Mouse (Mus musculus) lung, postnatal 36 days (tissue): ENCODE measurements around the gene 2810004N23Rik.

Source experiments
- DNase-seq: peaks from one replicate; pipeline ENCODE4 v3.0.0; 2022; ENCODE audit warnings: mixed read lengths

The 2810004N23Rik gene

DNA sequence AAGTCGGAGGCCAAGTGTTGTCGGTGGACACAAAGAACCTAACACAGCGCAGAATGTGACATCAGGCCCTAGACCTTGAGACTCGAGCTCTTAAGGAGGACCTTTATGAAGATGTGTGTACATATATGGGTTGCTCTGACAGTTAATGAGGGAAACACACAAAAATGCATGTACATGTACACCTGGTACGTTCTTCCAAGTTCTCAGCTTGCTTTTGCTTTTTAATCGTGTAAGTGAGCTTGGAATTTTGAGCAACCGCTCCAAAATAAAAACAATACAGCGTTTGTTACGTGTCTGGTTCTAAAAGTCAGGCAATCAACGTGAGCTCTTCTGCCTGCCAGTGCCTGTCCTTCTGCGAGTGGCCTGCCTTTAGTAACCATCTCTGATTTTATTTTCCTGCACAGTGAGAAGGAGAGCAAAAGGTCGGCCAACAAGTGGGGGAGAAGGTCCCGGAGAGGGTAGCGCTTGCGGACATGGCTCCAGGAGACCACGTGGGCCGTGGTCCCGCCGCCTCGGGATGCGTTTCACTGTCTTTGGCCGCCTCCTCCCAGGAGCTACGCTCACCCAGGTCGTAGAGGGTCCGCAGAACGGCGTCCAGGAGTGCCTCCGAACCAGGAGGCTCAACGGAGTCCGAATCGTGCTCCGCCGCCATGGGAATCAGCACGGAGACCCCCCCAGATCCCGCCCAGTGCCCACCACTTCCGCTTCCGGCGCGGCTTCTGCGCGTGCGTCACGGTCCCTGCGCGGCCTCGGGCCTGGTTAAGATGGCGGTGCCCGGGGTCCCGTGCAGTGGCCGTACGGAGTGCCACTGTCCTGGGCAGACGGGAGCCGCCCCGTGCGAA is at the start of gene 2810004N23Rik, which contains the start of gene Gnpat:
2810004N23Rik (minus strand) TSS at position 800 of the 842 bp plus-strand sequence.
Gnpat (plus strand) TSS at position 713 of the 842 bp plus-strand sequence.
- DNase-seq: peak; percentile 93

DNA sequence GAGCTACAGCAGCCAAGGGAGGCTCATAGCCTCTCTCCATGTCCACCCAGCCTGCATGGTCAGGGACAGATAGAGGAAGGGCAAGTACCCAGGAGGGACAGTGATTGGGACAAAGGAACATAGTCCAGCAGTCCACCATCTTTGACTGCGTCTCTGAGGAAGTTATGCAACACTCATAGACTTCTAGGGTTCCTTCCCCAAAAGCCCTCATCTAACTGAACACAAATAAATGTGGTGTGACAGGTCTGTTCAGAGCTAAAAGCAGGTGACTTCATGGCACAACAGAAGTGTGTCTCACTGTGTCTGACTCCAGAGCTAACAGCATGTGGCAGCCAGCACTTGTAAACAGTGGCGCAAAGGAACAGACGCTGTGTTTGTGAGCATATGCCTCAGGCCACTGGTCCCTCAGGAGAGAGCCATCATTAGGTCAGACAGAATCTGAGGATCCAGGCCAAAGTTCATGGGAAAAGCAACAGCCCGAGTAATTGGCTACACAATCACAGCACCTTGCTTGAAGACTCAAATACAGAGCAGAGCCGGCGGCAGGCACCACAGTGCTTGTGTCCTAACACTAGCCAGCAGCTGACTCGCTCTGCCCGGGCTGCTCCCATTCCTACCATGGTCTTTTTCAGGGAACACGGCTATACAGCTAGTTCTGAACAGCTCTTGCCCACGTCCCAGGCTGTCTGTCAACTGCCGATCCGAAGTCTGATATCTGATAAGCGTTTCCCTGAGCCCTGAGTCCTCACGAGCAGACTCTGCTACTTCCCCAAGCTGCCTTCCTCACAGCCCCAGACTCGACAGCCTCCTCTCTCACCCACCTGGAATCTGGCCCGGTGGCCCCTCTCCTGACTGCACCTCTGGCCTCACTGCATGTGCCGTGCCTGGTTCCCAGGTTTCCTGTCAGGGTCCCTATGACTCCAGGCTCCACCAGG is 49.3 kb upstream of the 2810004N23Rik start:
- peak; percentile 17 for DNase-seq

DNA sequence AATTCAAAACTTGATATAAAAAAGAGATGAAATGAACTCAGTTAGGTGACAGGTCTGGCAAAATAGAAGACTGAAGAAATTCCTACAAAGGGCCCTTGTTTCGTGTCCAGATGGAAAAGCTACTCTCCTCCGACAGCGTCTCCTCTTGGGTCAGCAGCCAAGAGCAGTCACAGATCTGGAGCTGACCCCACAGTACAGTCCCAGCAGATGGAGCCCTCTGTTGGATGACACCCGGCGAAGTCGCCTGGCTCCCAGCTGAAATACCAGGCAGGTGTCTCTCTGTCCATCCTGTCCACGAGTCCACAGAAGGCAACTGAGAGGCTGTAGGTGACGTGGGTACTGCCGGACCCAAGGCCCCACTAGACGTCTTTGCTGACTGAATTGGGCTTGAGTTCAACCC is 47.4 kb upstream of the 2810004N23Rik start:
- no peak for DNase-seq

DNA sequence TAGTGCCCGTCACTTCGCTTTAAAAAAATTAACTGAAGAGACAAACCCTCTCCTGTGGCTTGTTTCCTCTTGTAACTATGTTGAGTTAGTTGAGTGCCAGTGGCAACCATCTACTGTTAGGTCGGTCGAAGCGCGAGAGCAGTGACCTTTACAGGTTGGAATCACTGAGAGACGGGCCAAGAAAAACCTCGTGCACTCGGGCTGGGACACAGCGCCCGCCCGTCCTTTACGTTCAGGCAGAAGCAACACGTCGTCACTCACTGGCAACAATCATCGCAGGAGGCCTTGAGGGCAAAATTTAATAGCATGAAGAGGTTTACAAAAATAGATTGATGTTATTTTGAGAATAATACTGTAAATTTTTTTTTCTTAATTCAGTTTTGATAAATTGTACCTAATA is 47.0 kb upstream of the 2810004N23Rik start:
- no peak for DNase-seq

DNA sequence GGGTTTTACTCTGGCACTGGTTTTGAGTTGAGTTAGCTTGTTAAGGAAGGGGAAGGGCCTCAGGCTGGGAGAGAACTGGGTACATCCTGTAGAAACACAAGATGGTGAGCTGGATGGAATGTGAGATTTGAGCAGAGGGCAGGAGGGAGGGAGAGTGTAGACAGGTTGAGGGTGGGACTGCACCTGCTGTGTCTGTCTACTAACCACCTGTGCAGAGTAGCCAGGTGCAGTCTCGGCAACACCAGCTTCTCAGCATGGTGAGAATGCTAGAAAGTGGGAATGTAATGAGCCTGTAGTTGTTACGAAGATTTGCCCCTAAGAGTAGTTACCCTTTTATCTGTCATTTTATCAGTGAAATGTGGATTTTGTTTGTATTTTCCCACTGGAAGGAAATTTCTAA is 42.6 kb upstream of the 2810004N23Rik start:
- DNase-seq: no peak

DNA sequence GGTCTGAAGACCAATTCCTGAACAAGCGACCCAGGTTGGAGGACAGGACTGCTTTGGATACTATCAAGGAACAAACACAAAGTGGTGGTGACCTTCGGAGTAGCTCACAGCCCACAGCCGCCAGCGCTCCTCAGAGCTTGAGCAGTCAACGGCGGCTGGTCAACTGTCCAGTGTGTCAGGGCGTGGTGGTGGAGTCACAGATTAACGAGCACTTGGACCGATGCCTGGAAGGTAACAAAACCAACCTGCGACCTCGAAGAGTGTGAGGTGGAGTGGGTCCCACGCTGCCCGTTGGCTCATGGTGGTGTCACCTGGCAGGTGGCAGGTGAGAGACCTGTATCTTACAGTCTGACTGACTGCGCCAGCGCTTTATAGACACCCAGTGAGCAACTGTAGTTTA is 40.3 kb upstream of the 2810004N23Rik start:
- DNase-seq: no peak

DNA sequence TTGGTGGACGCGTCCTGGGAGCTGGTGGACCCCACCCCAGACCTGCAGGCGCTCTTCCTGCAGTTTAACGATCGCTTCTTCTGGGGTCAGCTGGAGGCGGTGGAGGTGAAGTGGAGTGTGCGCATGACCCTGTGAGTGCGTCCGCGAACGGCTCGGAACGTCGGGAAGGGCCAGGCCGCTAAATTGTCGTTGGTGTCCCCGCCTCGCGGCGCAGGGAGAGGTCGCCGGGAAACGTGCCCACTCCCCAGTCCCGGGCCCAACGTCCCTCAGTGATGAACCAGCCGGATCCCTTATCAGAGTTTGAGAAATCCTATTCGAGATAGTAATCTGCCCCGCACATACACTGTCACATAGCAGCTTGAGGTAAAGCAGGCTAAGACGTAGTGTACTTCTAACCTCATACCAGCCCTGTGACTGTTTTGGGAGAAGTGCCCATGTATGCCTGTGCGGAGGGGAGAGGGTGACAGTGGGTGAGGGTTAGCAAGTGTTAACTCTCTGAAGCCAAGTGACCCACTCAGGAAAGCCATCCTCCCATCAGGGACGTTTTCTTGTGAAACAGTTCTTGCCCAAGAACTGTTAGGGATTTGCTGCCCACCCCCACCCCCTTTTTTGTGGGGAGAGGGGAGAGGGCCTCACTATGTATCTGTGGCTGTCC is 35.5 kb upstream of the 2810004N23Rik start:
- no peak for DNase-seq

DNA sequence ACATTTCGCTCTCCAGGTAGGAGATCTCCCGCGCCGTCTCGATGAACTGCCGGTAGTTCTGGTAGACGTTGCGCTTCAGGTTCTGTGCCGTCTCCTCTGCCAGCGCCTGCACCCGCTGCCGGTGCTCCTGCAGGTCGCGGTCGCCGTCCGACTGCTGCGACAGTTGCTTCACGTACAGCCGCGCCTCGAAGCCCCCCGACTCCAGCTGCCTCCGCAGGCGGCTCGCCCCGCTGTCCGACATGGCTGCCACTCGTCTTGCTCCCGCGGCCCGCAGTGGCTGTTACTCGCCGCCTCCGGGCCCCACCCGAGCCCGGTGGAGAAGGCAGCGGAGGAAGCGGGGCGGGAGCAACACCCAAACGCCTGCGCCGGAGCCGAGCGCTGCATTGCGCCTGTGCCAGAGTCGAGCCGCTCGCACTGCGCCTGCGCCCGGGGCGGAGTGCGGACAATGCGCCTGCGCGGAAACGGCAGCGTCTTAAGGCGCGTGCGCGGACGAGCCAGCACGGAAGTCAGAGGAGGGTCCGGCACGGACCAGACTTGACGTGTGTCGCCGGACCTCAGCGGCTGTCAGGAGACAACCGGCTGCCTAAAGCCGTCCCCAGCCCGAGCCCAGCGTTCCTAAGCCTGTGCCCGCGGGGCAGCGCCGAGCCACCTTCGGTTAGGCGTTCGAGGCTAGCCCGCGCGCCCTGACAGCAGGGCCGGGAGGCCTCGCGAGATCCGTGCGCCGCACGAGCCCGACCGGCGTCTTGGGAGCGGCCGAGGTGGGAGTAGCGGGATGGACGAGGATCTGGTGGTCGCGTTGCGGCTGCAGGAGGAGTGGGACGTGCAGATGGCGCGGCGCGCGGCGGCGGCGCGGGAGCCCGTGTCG is 34.7 kb upstream of the 2810004N23Rik start, which contains the start of the genes Exoc8 and Sprtn:
Exoc8 (minus strand) TSS at position 320 of the 865 bp plus-strand sequence.
Sprtn (plus strand) TSS at position 501 of the 865 bp plus-strand sequence.
- DNase-seq: peak; percentile 96

DNA sequence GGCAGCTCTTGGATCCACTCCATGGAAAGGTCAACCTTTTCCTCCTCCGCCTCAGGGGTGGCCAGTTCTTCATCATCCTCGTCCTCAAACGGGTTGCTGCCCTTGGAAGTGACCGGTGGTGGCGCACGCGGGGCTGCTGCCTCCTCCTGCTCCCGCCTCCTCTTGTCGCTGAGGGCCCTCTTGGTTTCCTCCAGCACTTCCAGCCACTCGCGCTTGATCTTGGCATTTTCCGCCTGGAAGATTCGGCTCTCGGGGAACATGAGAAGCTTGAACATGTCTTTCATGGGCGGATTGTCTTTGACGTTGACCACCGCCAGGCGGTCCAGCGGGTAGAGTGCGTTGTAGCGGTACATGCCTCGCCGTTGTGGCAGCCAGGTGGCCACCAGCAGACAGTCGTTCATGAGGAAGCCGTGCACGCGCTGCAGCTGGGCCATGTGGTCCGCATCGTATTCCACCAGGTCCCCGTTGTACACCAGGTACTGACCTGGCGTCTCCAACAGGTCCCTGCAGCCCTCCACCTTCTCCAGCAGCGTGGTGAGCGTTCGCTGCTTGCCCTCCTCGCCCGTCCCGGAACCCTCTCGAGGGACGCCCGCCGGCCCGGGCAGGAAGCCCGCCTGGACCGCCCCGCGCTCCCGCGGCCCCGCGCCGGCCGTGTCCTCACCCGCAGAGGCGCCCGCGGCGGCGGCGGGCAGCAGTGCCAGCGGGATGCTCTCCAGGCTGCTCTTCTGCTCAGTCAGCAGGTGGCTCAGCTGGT is 33.9 kb upstream of the 2810004N23Rik start:
- peak; percentile 91 for DNase-seq

DNA sequence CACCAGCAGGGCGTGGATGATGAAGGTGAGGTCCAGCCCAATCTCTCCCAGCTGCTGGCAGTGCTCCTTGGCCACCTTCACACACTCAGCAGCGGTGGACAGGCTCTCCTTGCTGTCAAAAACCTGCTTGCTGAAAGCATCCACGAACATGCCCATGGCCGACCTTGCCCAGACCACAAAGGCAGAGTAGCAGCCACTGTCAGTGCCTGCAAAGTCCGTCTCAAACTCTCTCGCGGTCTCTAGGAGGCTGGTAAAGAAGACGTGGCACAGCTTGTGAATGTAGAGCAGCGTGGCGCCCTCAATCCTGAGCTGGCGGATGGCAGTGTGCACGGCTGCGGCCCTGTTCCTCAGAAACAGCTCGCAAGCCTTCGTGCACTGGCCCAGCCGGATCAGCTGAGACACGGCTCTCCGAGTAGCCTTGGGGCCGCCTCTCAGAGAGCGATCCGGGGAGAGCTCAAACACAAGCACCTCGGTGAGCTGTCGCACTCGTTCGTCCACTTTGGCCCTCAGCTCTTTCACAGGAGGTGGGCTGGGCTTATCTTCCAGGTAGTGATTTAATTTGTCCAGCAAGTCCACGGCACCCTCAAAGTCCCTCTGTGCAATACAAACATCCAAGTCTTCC is 33.2 kb upstream of the 2810004N23Rik start:
- DNase-seq: no peak

DNA sequence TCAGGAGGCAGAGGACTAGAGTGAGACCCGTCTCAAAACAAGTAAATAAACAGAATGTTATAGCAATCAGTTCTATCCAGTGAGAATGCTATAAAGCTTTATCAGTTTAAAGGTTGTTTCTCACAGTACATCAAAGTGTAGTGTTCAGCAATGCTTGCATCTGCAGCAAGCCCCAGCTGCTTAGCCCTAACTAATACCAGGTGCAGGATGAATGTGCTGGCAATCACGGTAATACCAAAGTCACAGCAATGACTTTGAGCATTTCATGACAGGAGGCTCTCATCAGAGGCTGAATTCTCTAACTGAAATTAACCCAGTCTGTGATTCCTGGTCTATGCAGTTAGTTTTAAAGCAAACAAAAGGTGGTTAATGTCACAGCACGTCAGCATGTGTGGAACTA is 29.7 kb upstream of the 2810004N23Rik start:
- DNase-seq: no peak

DNA sequence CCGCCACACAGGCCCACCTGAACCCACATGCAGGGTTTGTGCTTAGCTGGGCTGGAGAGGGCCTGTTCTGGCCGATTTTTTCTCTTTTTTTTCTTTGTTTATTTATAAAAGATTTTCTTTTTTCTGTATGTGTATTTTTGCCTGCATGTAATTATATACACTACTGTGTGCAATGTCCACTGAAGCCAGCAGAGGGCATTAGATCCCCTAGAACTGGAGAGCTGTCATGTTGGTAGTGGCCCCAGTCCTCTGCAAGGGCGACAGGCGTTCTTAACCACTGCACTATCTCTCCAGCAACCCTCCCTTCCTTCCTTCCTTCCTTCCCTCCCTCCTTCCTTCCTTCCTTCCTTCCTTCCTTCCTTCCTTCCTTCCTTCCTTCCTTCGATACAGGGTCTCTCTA is 25.5 kb upstream of the 2810004N23Rik start:
- no peak for DNase-seq

DNA sequence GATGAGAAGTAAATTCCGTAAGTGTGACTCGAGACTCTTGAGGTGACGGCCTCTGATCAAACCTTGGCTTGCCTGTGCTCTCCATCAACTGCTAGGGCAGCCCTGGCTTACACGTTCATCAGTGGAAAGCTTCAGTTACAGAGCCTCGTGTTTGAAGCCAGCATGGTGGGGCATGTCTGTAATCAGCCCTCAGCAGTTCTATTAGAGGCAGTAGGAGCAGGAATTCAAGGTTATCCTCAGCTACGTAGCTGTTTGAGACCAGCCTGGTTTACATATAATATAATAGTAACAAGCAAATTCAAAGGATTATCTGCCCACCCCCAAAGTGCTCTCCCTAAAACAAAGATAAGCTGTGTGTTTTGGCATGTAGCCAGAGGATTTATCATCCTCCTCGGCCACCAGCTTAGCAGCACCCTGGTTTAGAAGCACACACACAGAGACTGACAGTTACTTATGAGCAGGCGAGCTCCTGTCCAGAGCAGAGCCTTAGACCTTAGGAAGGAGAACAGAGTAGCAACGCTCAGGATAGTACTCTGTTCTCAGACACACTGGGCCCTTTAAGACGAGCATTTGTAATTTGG is 16.1 kb upstream of the 2810004N23Rik start:
- no peak for DNase-seq

DNA sequence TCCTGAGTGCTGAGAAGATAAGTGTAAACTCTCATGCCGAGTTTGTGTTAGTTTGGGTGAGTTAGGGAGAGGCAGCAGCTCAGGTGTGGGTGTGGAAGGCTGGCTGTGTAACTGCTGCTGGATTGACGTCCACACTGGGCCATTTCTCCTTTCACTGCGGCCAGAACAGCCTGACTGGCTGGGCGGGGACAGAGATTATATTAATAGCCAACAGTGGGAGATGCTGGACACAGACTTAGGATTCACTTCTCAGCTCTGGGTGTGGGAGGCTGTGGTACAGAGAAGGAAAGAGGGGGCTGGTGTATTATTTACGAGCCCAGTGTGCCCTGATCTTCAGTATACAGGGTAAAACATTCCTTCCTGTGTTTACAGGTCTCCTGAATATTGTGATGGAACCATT is 15.2 kb upstream of the 2810004N23Rik start:
- DNase-seq: no peak

DNA sequence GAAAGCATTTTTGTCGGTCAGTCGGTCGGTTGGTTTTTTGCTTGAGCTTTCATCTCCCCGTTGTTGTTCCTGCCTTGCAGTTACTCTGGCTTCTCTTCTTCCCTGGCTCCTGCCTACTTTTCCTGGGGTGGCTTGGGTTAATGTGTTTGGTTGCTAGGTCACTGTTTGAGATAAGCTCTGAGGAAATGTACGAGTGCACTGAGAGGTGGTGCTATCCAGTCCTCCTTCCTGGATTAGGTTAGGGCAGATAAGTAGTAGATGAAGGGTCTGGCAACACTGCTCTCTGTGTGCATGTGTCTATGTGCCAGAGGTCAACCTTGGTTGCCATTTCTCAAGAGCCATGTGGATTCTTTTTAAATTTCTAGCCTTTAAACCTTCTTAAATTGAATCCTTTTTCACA is 9.8 kb upstream of the 2810004N23Rik start:
- DNase-seq: peak; percentile 53

DNA sequence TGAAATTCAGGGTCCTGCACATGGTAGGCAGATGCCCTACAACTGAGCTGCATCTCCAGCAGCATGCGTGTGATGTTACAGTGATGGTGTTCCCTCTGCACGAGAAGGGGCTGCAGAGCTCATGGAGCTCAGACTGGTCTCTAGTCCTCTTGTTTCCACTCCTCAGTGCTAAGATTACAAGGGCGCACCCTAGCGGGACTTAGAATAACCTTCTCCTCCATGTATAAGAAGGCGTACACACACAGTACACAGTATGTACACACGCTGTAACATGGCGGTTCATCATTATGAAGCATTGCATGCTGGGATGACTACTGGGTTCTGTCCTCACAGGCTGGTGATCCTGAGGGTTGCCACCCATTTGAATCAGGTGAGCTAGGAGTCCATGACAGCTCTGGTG is 9.2 kb upstream of the 2810004N23Rik start:
- no peak for DNase-seq

DNA sequence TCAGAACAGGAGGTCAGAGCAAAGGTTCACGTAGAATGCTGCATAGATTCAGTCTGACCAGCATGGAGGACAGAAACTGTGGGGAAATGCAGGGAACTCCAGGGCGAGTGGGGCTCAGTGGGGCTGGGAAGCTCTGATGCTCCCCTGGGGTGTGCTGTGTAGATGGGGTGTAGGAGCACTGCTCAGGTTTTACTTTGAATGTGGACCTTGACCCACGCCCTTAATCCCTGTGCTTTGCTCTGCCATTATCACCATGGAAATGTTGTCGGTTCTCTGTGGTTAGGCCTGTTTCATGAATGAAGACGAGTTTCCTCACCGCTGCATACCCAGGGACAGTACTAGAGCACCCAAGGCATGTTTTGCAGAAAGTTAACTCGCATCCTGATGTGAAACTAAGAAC is 8.6 kb upstream of the 2810004N23Rik start:
- no peak for DNase-seq

DNA sequence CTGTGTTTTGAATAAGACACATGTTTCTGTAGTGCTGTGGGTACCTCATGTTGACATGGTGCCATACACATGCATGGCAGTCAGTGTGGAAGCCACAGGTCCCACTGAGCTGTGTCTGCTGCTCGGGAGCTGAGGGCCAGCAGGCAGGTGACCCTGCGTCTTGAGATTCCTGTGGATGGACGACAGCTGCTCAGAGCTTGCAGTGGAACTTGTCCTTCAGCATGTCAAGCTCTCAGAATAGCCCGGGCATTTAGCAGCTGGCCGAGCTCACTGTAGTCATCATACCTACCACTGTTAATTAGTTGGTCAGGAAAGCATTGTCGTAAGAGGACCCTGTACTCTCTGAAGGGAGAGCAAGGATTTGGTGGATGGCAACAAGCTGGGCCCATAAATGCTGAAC is 6.8 kb upstream of the 2810004N23Rik start:
- DNase-seq: no peak

DNA sequence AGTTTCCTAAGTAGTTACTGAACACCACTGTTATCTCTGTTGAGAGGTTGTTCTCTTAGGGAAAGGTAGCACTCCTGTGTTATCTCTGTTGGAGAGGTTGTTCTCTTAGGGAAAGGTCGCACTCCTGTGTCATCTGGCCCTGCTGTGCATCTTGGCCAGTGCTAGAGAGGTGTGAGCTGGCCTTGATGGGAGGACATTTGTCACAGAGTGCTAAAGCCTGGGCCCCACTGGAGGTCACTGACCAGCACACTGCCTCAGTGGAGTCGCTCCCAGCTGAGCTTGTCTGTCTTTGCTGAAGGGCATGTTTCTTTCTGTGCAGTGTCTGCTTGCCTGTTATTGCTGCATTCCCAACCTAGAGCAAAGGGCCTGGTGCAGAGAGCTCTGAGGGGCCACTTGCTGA is 4.2 kb upstream of the 2810004N23Rik start:
- DNase-seq: no peak

DNA sequence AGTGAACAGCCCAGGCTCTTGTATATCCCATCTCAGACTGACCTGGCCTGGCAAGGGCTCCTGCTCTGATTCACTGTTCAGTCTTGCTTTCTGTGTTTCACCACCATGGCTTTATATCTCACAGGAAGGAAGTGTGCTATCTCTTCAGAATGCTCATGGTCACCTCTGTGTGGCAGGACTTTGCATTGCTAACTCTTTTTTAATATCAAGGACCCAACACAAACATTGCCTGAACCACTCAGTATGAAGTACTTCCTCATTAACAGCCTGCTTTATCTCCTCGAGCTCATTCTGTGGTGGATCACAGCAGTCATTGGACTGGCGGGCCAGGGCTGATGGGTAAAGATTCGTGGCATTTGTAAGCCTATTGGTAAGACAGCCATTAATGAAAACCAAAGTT is 3.7 kb upstream of the 2810004N23Rik start:
- peak; percentile 21 for DNase-seq
